Mouse (Mus musculus) heart, postnatal 4 days (tissue): Measurements from ENCODE around the gene Cdr2l. TPM values are rescaled to one million over a fixed set of nuclear protein-coding genes. Genes with fewer than 3 reads are reported as not detected.

Experiments used
- DNase-seq: peaks from one replicate; pipeline ENCODE4 v3.0.0; 2021
- total RNA-seq, 2 experiments: library from RNA; stranded (reverse); gene quantifications; 2 replicates each; pipeline ENCODE4 v1.2.3; 2021

Cdr2l gene
- total RNA-seq, 2 experiments from 2014 or later = 18.8 to 20.3 TPM

GRCm38 (mm10) chr11:115406858-115407401 is 25.2 kb downstream of the Cdr2l start:
- DNase-seq = no peak

GRCm38 (mm10) chr11:115408266-115408920 is 26.7 kb downstream of the Cdr2l start:
- DNase-seq = no peak

GRCm38 (mm10) chr11:115409556-115409955 is 27.8 kb downstream of the Cdr2l start:
- no peak for DNase-seq

- DNase-seq = peak; percentile 96
Measured at GRCm38 (mm10) chr11:115419531-115420237, 38.0 kb downstream of the Cdr2l start, which contains the start of the genes Atp5h and Kctd2. Gene Atp5h (minus strand): TSS chr11:115419962. Gene Kctd2 (plus strand): TSS chr11:115420128.

GRCm38 (mm10) chr11:115420336-115421190 is 38.8 kb downstream of the Cdr2l start:
- peak; percentile 79 for DNase-seq

- DNase-seq = no peak
Measured at GRCm38 (mm10) chr11:115421328-115421727, 39.6 kb downstream of the Cdr2l start.

- DNase-seq = no peak
Measured at GRCm38 (mm10) chr11:115421972-115422371, 40.3 kb downstream of the Cdr2l start.

- no peak for DNase-seq
Measured at GRCm38 (mm10) chr11:115423091-115423490, 41.4 kb downstream of the Cdr2l start.

- DNase-seq = no peak
Measured at GRCm38 (mm10) chr11:115424666-115425065, 43.0 kb downstream of the Cdr2l start.

- DNase-seq = no peak
Measured at GRCm38 (mm10) chr11:115425671-115426070, 44.0 kb downstream of the Cdr2l start.

- DNase-seq = peak; percentile 83
Measured at GRCm38 (mm10) chr11:115427482-115428331, 46.0 kb downstream of the Cdr2l start.

GRCm38 (mm10) chr11:115429307-115429706 is 47.6 kb downstream of the Cdr2l start:
- DNase-seq = no peak

GRCm38 (mm10) chr11:115430561-115430960 is 48.8 kb downstream of the Cdr2l start:
- no peak for DNase-seq

GRCm38 (mm10) chr11:115432814-115433213 is 51.1 kb downstream of the Cdr2l start:
- DNase-seq = no peak

GRCm38 (mm10) chr11:115433342-115433741 is 51.6 kb downstream of the Cdr2l start:
- DNase-seq = no peak

GRCm38 (mm10) chr11:115435596-115436337 is 54.1 kb downstream of the Cdr2l start:
- DNase-seq = peak; percentile 51

- DNase-seq = no peak
Measured at GRCm38 (mm10) chr11:115437571-115438122, 55.9 kb downstream of the Cdr2l start.

GRCm38 (mm10) chr11:115439326-115439725 is 57.6 kb downstream of the Cdr2l start:
- no peak for DNase-seq

- no peak for DNase-seq
Measured at GRCm38 (mm10) chr11:115439906-115440595, 58.3 kb downstream of the Cdr2l start, which contains the start of gene Trim80. Gene Trim80 (plus strand): TSS chr11:115440545.

- no peak for DNase-seq
Measured at GRCm38 (mm10) chr11:115441417-115441816, 59.7 kb downstream of the Cdr2l start.
